Mouse (Mus musculus) erythroblast, embryonic 14.5 days (primary cell): ENCODE results near the gene Ciita. TPM values are rescaled to one million over a fixed set of nuclear protein-coding genes. Genes with fewer than 3 reads are reported as not detected.

Experiments
- H3K27me3 ChIP-seq: 2 replicates; pipeline ENCODE4 v1.6.1; 2012; ENCODE audit warnings: inconsistent platforms; ENCODE audit not compliant: control insufficient read depth
- H3K36me3 ChIP-seq: 2 replicates; pipeline ENCODE4 v1.6.1; 2012; ENCODE audit warnings: mild to moderate bottlenecking, inconsistent platforms; ENCODE audit not compliant: control insufficient read depth
- H3K4me1 ChIP-seq: 2 replicates; pipeline ENCODE4 v1.6.1; 2012; ENCODE audit warnings: inconsistent platforms; ENCODE audit not compliant: control insufficient read depth
- H3K4me3 ChIP-seq: replicated peaks from 2 replicates; pipeline ENCODE3; 2012; ENCODE audit warnings: moderate library complexity, mild to moderate bottlenecking, inconsistent platforms
- H3K9me3 ChIP-seq: 2 replicates; pipeline ENCODE4 v1.6.1; 2012; ENCODE audit warnings: low read length, inconsistent platforms, mixed read lengths; ENCODE audit not compliant: control insufficient read depth
- GATA1 ChIP-seq: IDR thresholded peaks from 2 replicates; pipeline ENCODE4 v1.6.1; 2012; ENCODE audit warnings: low read length, inconsistent platforms, mixed read lengths
- TAL1 ChIP-seq: IDR thresholded peaks from 3 replicates; pipeline ENCODE4 v1.6.1; 2012; ENCODE audit warnings: low read length, inconsistent platforms, mixed read lengths
- polyA plus RNA-seq: library from polyadenylated mRNA; stranded (reverse); fragments of >175 nt; gene quantifications from 2 replicates; pipeline ENCODE4 v1.2.3, GENCODE M21; 2012

Gene Ciita
- not detected in 2 replicates for polyA plus RNA-seq

- Histone ChIP-seq H3K36me3 (no peaks in the 10 kb centered on the region), H3K9me3 (no peaks in the 10 kb centered on the region), H3K4me3 (no peak within 1 kb of the TSS), H3K4me1 (no peaks in the 10 kb centered on the region), H3K27me3 (no peaks in the 10 kb centered on the region)
- no peak for TF ChIP-seq TAL1
- no peak for TF ChIP-seq GATA1
Measured at GRCm38 (mm10) chr16:10479857-10480256, at the start of gene Ciita. Gene Ciita, plus strand, starts transcription at chr16:10480059.

- Histone ChIP-seq H3K27me3 (no peaks in the 10 kb centered on the region), H3K4me3 (no peak overlapping the region), H3K9me3 (no peaks in the 10 kb centered on the region), H3K36me3 (peaks cover under 1% of the 10 kb centered on the region; the same call in 1 of the 2 replicates), H3K4me1 (no peaks in the 10 kb centered on the region)
- TF ChIP-seq GATA1 (no peak), TAL1 (no peak)
Measured at GRCm38 (mm10) chr16:10431911-10432310, 47.9 kb upstream of the Ciita start.

GRCm38 (mm10) chr16:10432387-10432786 is 47.5 kb upstream of the Ciita start:
- no peaks in the 10 kb centered on the region for H3K9me3 ChIP-seq

GRCm38 (mm10) chr16:10433344-10433743 is 46.5 kb upstream of the Ciita start:
- no peak overlapping the region for H3K4me3 ChIP-seq
- no peaks in the 10 kb centered on the region for H3K36me3 ChIP-seq
- no peaks in the 10 kb centered on the region for H3K27me3 ChIP-seq
- TF ChIP-seq GATA1 (no peak), TAL1 (no peak)
- no peaks in the 10 kb centered on the region for H3K4me1 ChIP-seq
- no peaks in the 10 kb centered on the region for H3K9me3 ChIP-seq

More at GRCm38 (mm10) chr16:10432387-10432786, 47.5 kb upstream of the Ciita start:
- Histone ChIP-seq H3K4me1 (no peaks in the 10 kb centered on the region), H3K36me3 (no peaks in the 10 kb centered on the region), H3K4me3 (no peak overlapping the region), H3K27me3 (no peaks in the 10 kb centered on the region)
- TF ChIP-seq TAL1 (no peak), GATA1 (no peak)

GRCm38 (mm10) chr16:10436166-10436565 is 43.7 kb upstream of the Ciita start:
- H3K4me3 ChIP-seq: no peak overlapping the region
- TF ChIP-seq GATA1 (no peak), TAL1 (no peak)
- no peaks in the 10 kb centered on the region for H3K9me3 ChIP-seq
- H3K27me3 ChIP-seq: no peaks in the 10 kb centered on the region
- no peaks in the 10 kb centered on the region for H3K36me3 ChIP-seq
- H3K4me1 ChIP-seq: no peaks in the 10 kb centered on the region

GRCm38 (mm10) chr16:10438055-10438454 is 41.8 kb upstream of the Ciita start:
- Histone ChIP-seq H3K9me3 (no peaks in the 10 kb centered on the region), H3K36me3 (no peaks in the 10 kb centered on the region), H3K4me1 (no peaks in the 10 kb centered on the region), H3K27me3 (no peaks in the 10 kb centered on the region), H3K4me3 (no peak overlapping the region)
- TF ChIP-seq TAL1: no peak
- no peak for TF ChIP-seq GATA1

GRCm38 (mm10) chr16:10441328-10441727 is 38.5 kb upstream of the Ciita start:
- TF ChIP-seq TAL1 (no peak), GATA1 (no peak)
- Histone ChIP-seq H3K9me3 (no peaks in the 10 kb centered on the region), H3K36me3 (no peaks in the 10 kb centered on the region), H3K4me1 (no peaks in the 10 kb centered on the region), H3K27me3 (no peaks in the 10 kb centered on the region), H3K4me3 (no peak overlapping the region)

- H3K36me3 ChIP-seq: no peaks in the 10 kb centered on the region
- no peaks in the 10 kb centered on the region for H3K9me3 ChIP-seq
- no peaks in the 10 kb centered on the region for H3K27me3 ChIP-seq
- TF ChIP-seq TAL1: no peak
- TF ChIP-seq GATA1: no peak
- no peaks in the 10 kb centered on the region for H3K4me1 ChIP-seq
- H3K4me3 ChIP-seq: no peak overlapping the region
Measured at GRCm38 (mm10) chr16:10441761-10442160, 38.1 kb upstream of the Ciita start.

GRCm38 (mm10) chr16:10443723-10444122 is 36.1 kb upstream of the Ciita start:
- no peaks in the 10 kb centered on the region for H3K4me1 ChIP-seq
- H3K9me3 ChIP-seq: no peaks in the 10 kb centered on the region
- no peak for TF ChIP-seq TAL1
- TF ChIP-seq GATA1: no peak
- H3K4me3 ChIP-seq: no peak overlapping the region
- no peaks in the 10 kb centered on the region for H3K27me3 ChIP-seq
- no peaks in the 10 kb centered on the region for H3K36me3 ChIP-seq
